Mouse (Mus musculus): Measurements from ENCODE around the gene Nlrx1. TPM values are rescaled to one million over a fixed set of nuclear protein-coding genes. Genes with fewer than 3 reads are reported as not detected.
"Not testable (repeated sequence)": the region's sequence is repeated elsewhere in the genome, so short reads cannot be mapped to it uniquely, and the experiment has no call there.

Nlrx1 gene
- total RNA-seq (2017): 2.1 and 6.6 TPM in 2 replicates

GRCm38 (mm10) chr9:44268432-44268831, at the start of gene Nlrx1:
Gene Nlrx1, minus strand, starts transcription at chr9:44268599.
- peak; percentile 59 to 76 for ATAC-seq (replicated peaks in 1 of 2; ENCODE audit: insufficient read depth in 1 of 2, low FRiP score in 2 of 2, low TSS enrichment in 1 of 2, low read depth in 1 of 2, poor library complexity in 2 of 2, severe bottlenecking in 2 of 2)

- no peak for ATAC-seq (replicated peaks in 1 of 2; ENCODE audit: insufficient read depth in 1 of 2, low FRiP score in 2 of 2, low TSS enrichment in 1 of 2, low read depth in 1 of 2, poor library complexity in 2 of 2, severe bottlenecking in 2 of 2)
Observed at GRCm38 (mm10) chr9:44317452-44317851, 49.1 kb upstream of the Nlrx1 start.

GRCm38 (mm10) chr9:44314910-44315309, 46.5 kb upstream of the Nlrx1 start:
- no peak for ATAC-seq (replicated peaks in 1 of 2; ENCODE audit: insufficient read depth in 1 of 2, low FRiP score in 2 of 2, low TSS enrichment in 1 of 2, low read depth in 1 of 2, poor library complexity in 2 of 2, severe bottlenecking in 2 of 2)

GRCm38 (mm10) chr9:44314257-44314547, 45.8 kb upstream of the Nlrx1 start:
- no peak for ATAC-seq (replicated peaks in 1 of 2; ENCODE audit: insufficient read depth in 1 of 2, low FRiP score in 2 of 2, low TSS enrichment in 1 of 2, low read depth in 1 of 2, poor library complexity in 2 of 2, severe bottlenecking in 2 of 2)

- ATAC-seq (replicated peaks in 1 of 2; ENCODE audit: insufficient read depth in 1 of 2, low FRiP score in 2 of 2, low TSS enrichment in 1 of 2, low read depth in 1 of 2, poor library complexity in 2 of 2, severe bottlenecking in 2 of 2): no peak
Observed at GRCm38 (mm10) chr9:44313476-44314256, 45.3 kb upstream of the Nlrx1 start.

- ATAC-seq (replicated peaks in 1 of 2; ENCODE audit: insufficient read depth in 1 of 2, low FRiP score in 2 of 2, low TSS enrichment in 1 of 2, low read depth in 1 of 2, poor library complexity in 2 of 2, severe bottlenecking in 2 of 2): peak; percentile 51 to 55; a peak in 2 of 4 replicates
Observed at GRCm38 (mm10) chr9:44311136-44312134, 43.0 kb upstream of the Nlrx1 start.

- no peak for ATAC-seq (replicated peaks in 1 of 2; ENCODE audit: insufficient read depth in 1 of 2, low FRiP score in 2 of 2, low TSS enrichment in 1 of 2, low read depth in 1 of 2, poor library complexity in 2 of 2, severe bottlenecking in 2 of 2)
Observed at GRCm38 (mm10) chr9:44310750-44311135, 42.3 kb upstream of the Nlrx1 start.

- ATAC-seq (replicated peaks in 1 of 2; ENCODE audit: insufficient read depth in 1 of 2, low FRiP score in 2 of 2, low TSS enrichment in 1 of 2, low read depth in 1 of 2, poor library complexity in 2 of 2, severe bottlenecking in 2 of 2): no peak
Observed at GRCm38 (mm10) chr9:44309756-44310155, 41.4 kb upstream of the Nlrx1 start.

GRCm38 (mm10) chr9:44307248-44307647, 38.8 kb upstream of the Nlrx1 start:
- ATAC-seq (replicated peaks in 1 of 2; ENCODE audit: insufficient read depth in 1 of 2, low FRiP score in 2 of 2, low TSS enrichment in 1 of 2, low read depth in 1 of 2, poor library complexity in 2 of 2, severe bottlenecking in 2 of 2): no peak

- ATAC-seq (replicated peaks in 1 of 2; ENCODE audit: insufficient read depth in 1 of 2, low FRiP score in 2 of 2, low TSS enrichment in 1 of 2, low read depth in 1 of 2, poor library complexity in 2 of 2, severe bottlenecking in 2 of 2): no peak
Observed at GRCm38 (mm10) chr9:44306532-44306931, 38.1 kb upstream of the Nlrx1 start.

- peak; percentile 99 to 100 for ATAC-seq (replicated peaks in 1 of 2; ENCODE audit: insufficient read depth in 1 of 2, low FRiP score in 2 of 2, low TSS enrichment in 1 of 2, low read depth in 1 of 2, poor library complexity in 2 of 2, severe bottlenecking in 2 of 2)
Observed at GRCm38 (mm10) chr9:44305466-44306079, 37.2 kb upstream of the Nlrx1 start, which contains the start of gene Hinfp. Gene Hinfp, minus strand, starts transcription at chr9:44305671.

GRCm38 (mm10) chr9:44300001-44300400, 31.6 kb upstream of the Nlrx1 start:
- ATAC-seq (replicated peaks in 1 of 2; ENCODE audit: insufficient read depth in 1 of 2, low FRiP score in 2 of 2, low TSS enrichment in 1 of 2, low read depth in 1 of 2, poor library complexity in 2 of 2, severe bottlenecking in 2 of 2): not testable (repeated sequence)

- ATAC-seq (replicated peaks in 1 of 2; ENCODE audit: insufficient read depth in 1 of 2, low FRiP score in 2 of 2, low TSS enrichment in 1 of 2, low read depth in 1 of 2, poor library complexity in 2 of 2, severe bottlenecking in 2 of 2): peak in 1 of 2 experiments; percentile 50; a peak in 1 of 4 replicates
Observed at GRCm38 (mm10) chr9:44292490-44292889, 24.1 kb upstream of the Nlrx1 start.

- no peak for ATAC-seq (replicated peaks in 1 of 2; ENCODE audit: insufficient read depth in 1 of 2, low FRiP score in 2 of 2, low TSS enrichment in 1 of 2, low read depth in 1 of 2, poor library complexity in 2 of 2, severe bottlenecking in 2 of 2)
Observed at GRCm38 (mm10) chr9:44288959-44289291, 20.5 kb upstream of the Nlrx1 start.

- ATAC-seq (replicated peaks in 1 of 2; ENCODE audit: insufficient read depth in 1 of 2, low FRiP score in 2 of 2, low TSS enrichment in 1 of 2, low read depth in 1 of 2, poor library complexity in 2 of 2, severe bottlenecking in 2 of 2): 0 out of 4 replicates have a peak, but pooled peaks of 1 of the 2 experiments have one; percentile 25
Observed at GRCm38 (mm10) chr9:44288076-44288958, 19.9 kb upstream of the Nlrx1 start, which contains the start of gene Abcg4. Gene Abcg4, minus strand, starts transcription at chr9:44288615.

- ATAC-seq (replicated peaks in 1 of 2; ENCODE audit: insufficient read depth in 1 of 2, low FRiP score in 2 of 2, low TSS enrichment in 1 of 2, low read depth in 1 of 2, poor library complexity in 2 of 2, severe bottlenecking in 2 of 2): peak in 1 of 2 experiments; percentile 51; a peak in 2 of 4 replicates
Observed at GRCm38 (mm10) chr9:44287401-44288075, 19.1 kb upstream of the Nlrx1 start.

Measured in hematopoietic stem cell, adult 5-6 weeks (primary cell).